Mouse (Mus musculus): ENCODE results near the gene Fkbpl.
A peak's percentile ranks its signal among the peaks of the same experiment; 100 is the strongest.

Fkbpl gene

GRCm38 (mm10) chr17:34685120-34686110 lies 40.9 kb downstream of the Fkbpl start:
- peak; percentile 33 to 57 for DNase-seq (ENCODE audit: low read depth in 1 of 2, low spot score in 2 of 2)

GRCm38 (mm10) chr17:34688889-34689288 lies 44.3 kb downstream of the Fkbpl start:
- DNase-seq (ENCODE audit: low read depth in 1 of 2, low spot score in 2 of 2), result no peak

GRCm38 (mm10) chr17:34690458-34690857 lies 45.9 kb downstream of the Fkbpl start:
- no peak for DNase-seq (ENCODE audit: low read depth in 1 of 2, low spot score in 2 of 2)

GRCm38 (mm10) chr17:34692906-34693305 lies 48.3 kb downstream of the Fkbpl start:
- DNase-seq (ENCODE audit: low read depth in 1 of 2, low spot score in 2 of 2), result no peak
